Mouse (Mus musculus) layer of hippocampus, adult 9-11 months (tissue): ENCODE results near the gene Tomm70a.

ENCODE experiments used
- DNase-seq: peaks from one replicate; pipeline ENCODE4 v3.0.0; 2022

Tomm70a gene

DNA sequence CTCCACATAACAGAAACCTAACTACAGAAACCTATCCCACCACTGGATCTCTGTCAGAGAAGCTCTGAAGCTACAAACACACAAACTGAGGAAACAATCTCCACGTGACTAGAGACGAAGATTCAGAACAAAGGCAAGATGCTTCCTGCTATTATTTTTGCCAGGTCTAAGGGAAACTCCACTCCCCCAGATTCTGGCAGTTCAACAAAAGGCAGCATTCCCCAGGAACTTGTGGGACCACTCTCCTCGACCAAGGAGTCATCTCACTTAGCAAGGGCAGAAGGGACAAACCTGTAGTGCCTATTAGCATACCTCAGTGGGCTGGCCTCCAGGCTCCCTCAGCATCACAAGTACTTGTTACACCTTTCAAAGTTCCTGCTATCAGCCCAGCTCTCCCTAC is 75.8 kb downstream of the Tomm70a start:
- DNase-seq = no peak
